Mouse (Mus musculus) cerebellum, adult 11-12 months (tissue): ENCODE measurements around the gene Atp5b.
"Not testable (repeated sequence)": the region's sequence is repeated elsewhere in the genome, so short reads cannot be mapped to it uniquely, and the experiment has no call there.

Experiments used
- DNase-seq: peaks from one replicate; pipeline ENCODE4 v3.0.0; 2022

Gene Atp5b

GRCm38 (mm10) chr10:128082880-128083421, at the start of gene Atp5b:
TSS of gene Atp5b (plus strand) at chr10:128083273.
- DNase-seq = peak; percentile 98

- peak; percentile 41 for DNase-seq
Observed at GRCm38 (mm10) chr10:128036746-128037425, 46.2 kb upstream of the Atp5b start.

DNA sequence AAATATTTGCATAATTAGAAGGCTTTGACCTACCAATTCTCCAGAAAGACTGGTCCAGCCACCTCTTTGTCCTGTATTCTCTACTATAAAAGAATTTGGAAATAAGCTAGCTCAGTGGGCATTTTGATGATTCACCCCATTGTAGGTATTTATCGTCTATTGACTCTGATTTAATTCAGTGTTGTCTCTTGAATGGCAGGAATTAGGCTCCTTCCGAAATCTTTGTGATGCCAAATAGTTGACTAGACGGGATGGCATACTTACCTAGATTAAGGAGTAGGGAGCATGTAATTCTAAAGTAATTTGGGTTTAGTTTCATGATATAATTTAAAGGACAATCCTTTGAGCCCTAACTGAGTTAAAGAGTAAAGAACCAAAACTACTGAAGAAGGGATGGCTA, 45.2 kb upstream of the Atp5b start:
- DNase-seq = no peak

GRCm38 (mm10) chr10:128039167-128039566, 43.9 kb upstream of the Atp5b start:
- no peak for DNase-seq

DNA sequence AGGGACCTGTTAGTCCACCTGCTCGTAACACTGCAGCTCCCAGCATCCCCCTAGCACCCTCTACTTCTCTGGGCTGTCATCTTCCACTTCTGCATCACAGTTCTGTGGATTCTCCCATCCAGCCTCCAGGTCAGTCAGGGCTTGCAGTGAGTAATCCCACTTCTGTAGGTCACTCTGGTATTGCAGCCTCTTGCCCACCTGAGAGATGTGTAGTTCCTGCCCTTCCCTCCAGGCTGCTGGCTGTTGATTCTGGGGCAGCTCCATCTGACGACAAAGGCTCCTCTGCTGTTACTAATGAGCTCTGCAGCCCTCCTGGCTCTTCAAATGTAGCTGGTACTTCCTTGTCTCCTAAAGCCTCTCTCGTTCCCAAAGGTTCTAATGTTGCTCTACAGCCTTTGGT, 43.2 kb upstream of the Atp5b start:
- no peak for DNase-seq

- no peak for DNase-seq
Observed at GRCm38 (mm10) chr10:128040293-128040692, 42.8 kb upstream of the Atp5b start.

DNA sequence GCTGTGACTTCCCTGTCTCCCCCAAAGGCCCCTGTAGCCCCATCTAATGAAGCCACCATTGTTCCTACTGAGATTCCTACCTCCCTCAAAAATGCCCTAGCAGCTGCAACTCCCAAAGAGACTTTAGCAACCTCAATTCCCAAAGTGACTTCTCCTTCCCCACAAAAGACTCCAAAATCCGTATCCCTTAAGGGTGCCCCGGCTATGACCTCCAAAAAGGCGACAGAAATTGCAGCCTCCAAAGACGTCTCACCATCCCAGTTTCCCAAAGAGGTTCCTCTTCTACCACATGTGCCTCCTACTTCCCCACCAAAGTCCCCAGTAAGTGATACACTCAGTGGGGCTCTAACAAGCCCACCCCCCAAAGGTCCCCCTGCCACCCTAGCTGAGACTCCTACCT, 41.4 kb upstream of the Atp5b start:
- no peak for DNase-seq

- no peak for DNase-seq
Observed at GRCm38 (mm10) chr10:128042466-128042865, 40.6 kb upstream of the Atp5b start.

- no peak for DNase-seq
Observed at GRCm38 (mm10) chr10:128043041-128043835, 39.8 kb upstream of the Atp5b start.

- DNase-seq = no peak
Observed at GRCm38 (mm10) chr10:128048157-128048556, 34.9 kb upstream of the Atp5b start.

- DNase-seq = no peak
Observed at GRCm38 (mm10) chr10:128049741-128050140, 33.3 kb upstream of the Atp5b start.

DNA sequence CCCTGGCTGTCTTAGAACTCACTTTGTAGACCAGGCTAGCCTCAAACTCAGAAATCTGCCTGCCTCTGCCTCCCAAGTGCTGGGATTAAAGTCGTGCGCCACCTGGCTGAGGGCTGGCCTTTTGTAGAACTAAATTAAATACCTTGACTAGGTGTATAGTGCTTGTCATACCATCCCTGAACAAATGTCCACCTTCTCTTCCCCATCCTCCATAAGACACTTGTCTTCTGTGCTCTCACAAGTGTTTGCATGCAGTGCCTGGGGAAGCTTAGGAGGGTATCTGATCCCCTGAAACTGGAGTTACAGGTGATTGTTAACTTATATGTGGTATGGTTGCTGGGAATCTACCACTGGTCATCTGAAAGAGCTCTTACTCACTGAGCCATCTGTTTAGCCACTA, 32.7 kb upstream of the Atp5b start:
- no peak for DNase-seq

DNA sequence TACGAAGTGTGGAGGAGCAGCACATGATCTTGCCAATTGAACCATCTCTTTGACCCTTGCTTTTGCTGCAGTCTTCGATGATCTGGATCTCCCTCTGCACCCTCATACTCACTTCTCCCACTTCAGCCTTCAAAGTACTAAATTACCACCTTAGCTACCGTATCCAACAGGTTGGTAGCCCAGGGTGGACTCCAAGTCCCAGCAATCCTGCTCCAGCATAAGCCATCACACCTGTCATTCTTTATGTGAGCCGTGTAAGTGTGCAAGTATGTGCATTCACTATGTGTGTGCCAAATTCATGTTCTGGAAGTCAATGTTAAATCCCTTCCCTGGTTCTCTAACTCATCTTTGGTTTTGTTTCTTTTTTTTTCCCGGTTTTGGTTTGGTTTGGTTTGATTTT, 31.5 kb upstream of the Atp5b start:
- DNase-seq = no peak

DNA sequence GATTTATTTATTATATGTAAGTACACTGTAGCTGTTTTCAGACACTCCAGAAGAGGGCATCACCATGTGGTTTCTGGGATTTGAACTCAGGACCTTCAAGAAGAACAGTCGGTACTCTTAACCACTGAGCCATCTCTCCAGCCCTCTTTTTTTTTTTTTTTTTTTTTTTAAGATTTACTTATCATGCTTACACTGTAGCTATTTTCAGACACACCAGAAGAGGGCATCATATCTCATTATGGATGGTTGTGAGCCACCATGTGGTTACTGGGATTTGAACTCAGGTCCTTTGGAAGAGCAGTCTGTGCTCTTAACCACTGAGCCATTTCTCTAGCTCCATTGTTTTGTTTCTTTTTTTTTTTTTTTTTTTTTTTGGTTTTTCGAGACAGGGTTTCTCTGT, 30.9 kb upstream of the Atp5b start:
- not testable (repeated sequence) for DNase-seq

DNA sequence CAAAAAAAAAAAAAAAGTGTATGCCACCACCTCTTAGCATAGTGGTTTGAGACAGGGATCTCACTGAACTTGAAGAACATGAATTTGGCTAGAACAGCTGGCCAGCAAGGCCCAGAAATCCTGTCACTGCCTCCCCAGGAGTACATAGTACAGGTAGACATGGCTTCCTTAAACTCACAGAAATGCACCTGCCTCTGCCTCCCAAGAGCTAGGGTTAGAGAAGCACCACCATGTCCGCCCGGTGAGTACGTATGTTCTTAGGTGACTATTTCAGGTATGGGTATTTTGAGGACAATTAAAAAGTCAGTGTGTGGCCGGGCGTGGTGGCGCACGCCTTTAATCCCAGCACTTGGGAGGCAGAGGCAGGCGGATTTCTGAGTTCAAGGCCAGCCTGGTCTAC, 30.1 kb upstream of the Atp5b start:
- no peak for DNase-seq

DNA sequence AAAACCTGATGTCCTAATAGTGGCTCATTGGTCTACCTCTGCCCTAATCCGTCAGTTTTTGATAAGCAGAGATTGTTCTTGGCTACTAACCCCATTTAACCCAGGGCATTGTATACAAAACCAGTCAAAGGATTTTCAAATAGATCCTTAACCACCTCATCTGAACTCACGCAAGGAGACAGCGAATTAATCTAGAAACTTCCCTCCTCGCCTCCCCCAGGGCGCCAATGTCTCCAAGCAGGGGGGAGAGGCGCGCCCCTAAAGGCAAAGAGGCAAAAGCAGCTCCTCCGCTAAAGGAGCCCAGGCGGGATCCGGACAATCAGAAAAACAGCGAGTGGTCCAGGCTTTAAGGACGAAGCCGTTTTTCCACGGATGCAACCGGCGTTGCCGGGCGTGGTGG, 24.9 kb upstream of the Atp5b start:
- no peak for DNase-seq

DNA sequence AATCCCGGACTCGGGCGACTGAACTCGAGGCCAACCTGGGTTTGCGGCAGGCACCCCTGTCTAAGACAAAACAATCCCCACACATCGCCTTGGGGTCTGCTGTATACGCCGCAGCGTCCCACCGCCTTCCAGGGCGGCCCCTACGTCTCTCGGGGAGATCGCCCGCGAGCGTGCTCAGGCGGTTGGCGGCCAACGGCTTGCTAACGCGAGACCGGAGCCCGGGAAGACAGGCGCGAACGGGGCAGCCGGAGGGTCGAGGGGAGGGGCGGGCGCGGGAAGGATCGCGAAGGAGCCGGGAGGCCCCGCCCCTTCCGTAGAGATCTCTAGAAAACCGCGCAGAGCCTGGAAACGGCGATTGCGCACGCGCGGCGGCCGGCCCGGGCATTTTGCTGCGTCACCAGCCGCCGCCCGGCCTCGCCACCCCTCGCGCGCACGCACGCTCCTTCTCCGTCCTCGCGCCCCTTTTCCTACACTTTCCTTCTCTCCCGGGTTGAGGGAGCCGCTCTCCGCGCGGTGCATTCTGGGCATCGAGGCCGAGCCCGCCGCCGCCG, 24.4 kb upstream of the Atp5b start, which contains the start of gene Ptges3:
Gene Ptges3, plus strand, starts transcription at position 354 of the 551 bp plus-strand sequence.
- peak; percentile 98 for DNase-seq

DNA sequence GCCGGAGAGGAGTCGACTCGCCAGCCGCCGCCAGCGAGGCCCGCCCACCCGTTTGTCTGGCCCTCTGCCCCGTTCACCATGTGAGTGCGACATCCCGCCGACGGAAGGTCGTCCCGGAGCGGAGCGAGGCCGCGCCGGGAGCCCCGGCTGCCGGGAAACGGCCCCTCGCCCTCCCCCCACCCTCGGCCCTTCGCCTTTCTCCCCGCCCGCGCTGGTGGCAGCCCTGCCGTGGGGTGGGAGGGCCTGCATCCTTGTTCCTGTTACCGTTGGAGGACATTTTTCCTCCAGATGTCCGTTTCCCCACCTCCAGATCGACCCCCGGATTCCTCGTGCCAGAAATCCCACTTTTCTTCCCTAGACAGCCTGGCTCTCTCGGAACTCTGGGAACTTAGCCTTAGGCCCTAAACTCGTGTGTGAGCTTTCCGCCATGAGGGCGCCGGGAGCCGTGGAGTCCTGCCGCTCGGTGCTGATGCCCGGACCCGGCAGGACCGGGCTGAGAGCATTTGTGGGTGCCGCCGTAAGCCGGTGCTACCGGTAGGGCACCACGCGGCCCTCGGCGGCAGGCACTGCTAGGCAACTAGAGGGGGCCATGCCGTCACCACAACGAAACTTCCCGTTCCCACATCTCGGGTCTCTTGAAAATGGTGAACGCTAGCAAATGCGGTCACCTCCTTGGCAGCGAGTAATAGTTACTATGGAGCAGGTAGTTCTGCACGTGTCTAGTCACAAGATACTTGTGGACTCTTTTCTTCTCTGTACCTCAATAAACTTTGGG, 23.7 kb upstream of the Atp5b start:
- peak; percentile 62 for DNase-seq

DNA sequence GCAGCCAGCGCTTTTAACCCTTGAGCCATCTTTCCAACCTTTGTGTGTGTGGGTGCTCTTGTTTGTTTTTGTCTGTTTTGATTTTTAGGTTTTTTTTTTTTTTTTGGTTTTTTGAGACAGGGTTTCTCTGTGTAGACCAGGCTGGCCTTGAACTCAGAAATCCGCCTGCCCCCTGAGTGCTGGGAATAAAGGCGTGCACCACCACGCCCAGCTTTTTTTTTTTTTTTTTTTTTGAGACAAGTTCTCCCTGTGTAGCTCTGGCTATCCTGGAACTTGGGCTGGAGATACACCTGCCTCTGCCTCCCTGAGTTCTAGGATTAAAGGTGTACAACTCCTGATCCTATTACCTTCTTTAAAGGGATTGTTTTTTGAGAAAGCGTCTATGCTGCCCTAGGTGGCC, 22.0 kb upstream of the Atp5b start:
- no peak for DNase-seq

GRCm38 (mm10) chr10:128062221-128062989, 20.7 kb upstream of the Atp5b start:
- DNase-seq = no peak

DNA sequence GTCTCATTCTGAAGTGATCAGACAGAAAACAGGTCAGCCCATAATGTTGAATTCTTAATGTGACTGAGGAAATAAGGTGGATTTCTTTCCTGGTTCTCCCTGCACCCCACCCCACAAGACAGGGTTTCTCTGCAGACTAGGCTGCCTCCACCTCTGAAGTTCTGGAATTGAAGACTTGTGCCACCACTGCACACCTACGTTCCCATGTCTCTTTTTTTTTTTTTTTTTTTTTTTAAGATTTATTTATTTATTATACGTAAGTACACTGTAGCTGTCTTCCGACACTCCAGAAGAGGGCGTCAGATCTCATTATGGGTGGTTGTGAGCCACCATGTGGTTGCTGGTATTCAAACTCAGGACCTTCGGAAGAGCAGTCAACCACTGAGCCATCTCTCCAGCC, 17.0 kb upstream of the Atp5b start:
- no peak for DNase-seq

DNA sequence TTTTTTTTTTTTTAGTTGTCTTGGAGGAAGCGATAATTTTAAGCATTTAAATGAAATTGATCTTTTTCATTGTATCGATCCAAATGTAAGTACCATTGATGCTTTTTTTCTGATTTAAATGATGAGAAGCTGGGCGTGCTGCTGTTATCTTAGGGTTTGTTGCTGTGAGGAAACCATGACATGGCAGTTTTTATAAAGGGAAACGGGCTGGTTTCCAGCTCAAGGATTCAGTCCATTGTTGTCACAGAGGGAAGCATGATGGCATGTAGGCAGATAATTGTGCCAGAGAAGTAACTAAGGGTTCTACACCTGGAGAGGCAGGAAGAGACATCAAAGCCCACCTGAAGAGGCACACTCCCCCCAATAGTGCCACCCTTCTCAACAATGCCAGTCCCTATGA, 13.9 kb upstream of the Atp5b start:
- no peak for DNase-seq
